31 mouse cellular contexts compared by ENCODE assay signal in the genomic region with DNA sequence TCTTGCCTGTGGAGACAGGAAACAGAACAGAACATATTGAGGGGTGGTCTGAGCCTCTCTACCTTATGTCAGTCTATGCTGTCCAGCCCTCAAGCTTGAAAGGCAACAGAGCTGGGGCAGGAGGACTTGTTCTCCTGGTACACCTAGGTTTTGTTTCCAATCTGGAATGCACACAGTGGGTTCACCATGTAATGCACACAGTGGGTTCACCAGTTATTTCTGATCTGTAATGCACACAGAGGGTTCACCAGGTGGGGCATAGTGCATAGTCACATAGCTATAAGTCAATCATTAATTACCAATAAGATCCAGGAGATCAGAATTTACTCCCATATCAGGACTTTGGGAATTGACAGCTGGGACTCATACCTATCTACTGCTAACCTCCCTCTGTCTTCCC.
"Had no signal": no experiment of that assay in that cellular context is flagged by ENCODE, and none has a peak within 500 bp of the region (broad histone marks: within the 10 kb centered on the region; RNA-seq: fewer than 3 reads in every experiment).

No protein-coding gene starts in this region.

- H3K9me3 ChIP-seq: heart, embryonic 12.5 days; heart, embryonic 13.5 days; heart, embryonic 15.5 days; hindbrain, embryonic 10.5 days; hindbrain, embryonic 12.5 days; hindbrain, embryonic 13.5 days; hindbrain, embryonic 15.5 days; intestine, embryonic 15.5 days; kidney, embryonic 15.5 days had no signal

- H3K9ac ChIP-seq: heart, embryonic 12.5 days; heart, embryonic 13.5 days; heart, embryonic 15.5 days; hindbrain, embryonic 12.5 days; hindbrain, embryonic 13.5 days; hindbrain, embryonic 14.5 days; hindbrain, embryonic 15.5 days; intestine, embryonic 15.5 days; kidney, embryonic 15.5 days had no signal

- H3K4me3 ChIP-seq: heart, embryonic 12.5 days; heart, embryonic 13.5 days; heart, embryonic 15.5 days; hindbrain, embryonic 10.5 days; hindbrain, embryonic 12.5 days; hindbrain, embryonic 13.5 days; hindbrain, embryonic 15.5 days; intestine, embryonic 15.5 days; kidney, embryonic 15.5 days; layer of hippocampus, adult 2 months; left cerebral cortex, adult 2 months had no signal

- H3K27ac ChIP-seq: heart, embryonic 13.5 days; heart, embryonic 15.5 days; hindbrain, embryonic 10.5 days; hindbrain, embryonic 12.5 days; hindbrain, embryonic 13.5 days; hindbrain, embryonic 14.5 days; hindbrain, embryonic 15.5 days; hindbrain, postnatal 0 days; intestine, embryonic 15.5 days; kidney, embryonic 15.5 days; kidney, postnatal 0 days; layer of hippocampus, adult 2 months; left cerebral cortex, adult 2 months had no signal

- H3K36me3 ChIP-seq: heart, embryonic 12.5 days; heart, embryonic 13.5 days; heart, embryonic 15.5 days; hindbrain, embryonic 10.5 days; hindbrain, embryonic 12.5 days; hindbrain, embryonic 13.5 days; hindbrain, embryonic 15.5 days; intestine, embryonic 15.5 days; kidney, embryonic 15.5 days had no signal

- DNase-seq: heart, postnatal 10 days; heart, postnatal 14 days; heart, postnatal 36 days; heart, postnatal 4 days; kidney, adult 11 months; kidney, adult 18-20 months; kidney, adult 2 months; kidney, adult 8-10 months; kidney, adult 9 months; kidney, postnatal 10 days; kidney, postnatal 14 days; kidney, postnatal 25 days; kidney, postnatal 36 days; kidney, postnatal 4 days; layer of hippocampus, adult 9-11 months; layer of hippocampus, postnatal 36 days had no signal

- H3K4me1 ChIP-seq: heart, embryonic 12.5 days; heart, embryonic 13.5 days; heart, embryonic 15.5 days; hindbrain, embryonic 10.5 days; hindbrain, embryonic 12.5 days; hindbrain, embryonic 13.5 days; hindbrain, embryonic 15.5 days; intestine, embryonic 15.5 days; kidney, embryonic 15.5 days had no signal

- H3K27me3 ChIP-seq: hindbrain, embryonic 12.5 days; hindbrain, embryonic 13.5 days; hindbrain, embryonic 15.5 days; intestine, embryonic 15.5 days; kidney, embryonic 15.5 days had no signal

- H3K4me2 ChIP-seq: heart, embryonic 11.5 days; heart, embryonic 12.5 days; heart, embryonic 13.5 days; heart, embryonic 15.5 days; hindbrain, embryonic 12.5 days; hindbrain, embryonic 13.5 days; hindbrain, embryonic 14.5 days; hindbrain, embryonic 15.5 days; intestine, embryonic 15.5 days; kidney, embryonic 15.5 days had no signal
